In genomic region chr9:75626308-75626604, GRCm38 (mm10) we compare ENCODE assay signal across 8 mouse cellular contexts. TPM values are rescaled to one million over a fixed set of nuclear protein-coding genes. Genes with fewer than 3 reads are reported as not detected.
DNase-seq lines count a peak whose midpoint lies in the region; ATAC-seq and TF ChIP-seq lines count a peak whose summit lies in the region.

No protein-coding gene starts in this region.

- TF ChIP-seq CTCF in bone marrow macrophage, adult 2 months (IDR thresholded peaks at IDR 0.05; ENCODE audit: low read depth, low read length), result no peak
- TF ChIP-seq CTCF in heart, postnatal 0 days (IDR thresholded peaks at IDR 0.05; ENCODE audit: low read depth), result no peak

- WGBS in kidney, embryonic 16.5 days, result under 1% methylated on average over 14 of the region's 14 CpGs
- WGBS in heart, postnatal 0 days, result 1% methylated on average over 14 of the region's 14 CpGs
- WGBS in midbrain, embryonic 12.5 days, result 1% methylated on average over 14 of the region's 14 CpGs

- ATAC-seq in kidney, embryonic 16.5 days (ENCODE audit: low FRiP score, low TSS enrichment), result no peak
- peak; percentile 2; the same call in 1 of the 2 replicates for ATAC-seq in heart, postnatal 0 days (ENCODE audit: insufficient read depth, low read depth)
- ATAC-seq in midbrain, embryonic 12.5 days (ENCODE audit: low FRiP score, low read depth), result no peak

- peak overlapping the region; percentile 93 for H3K9ac ChIP-seq in kidney, embryonic 16.5 days (replicated peaks; ENCODE audit: low read length)
- peak overlapping the region; percentile 79 for H3K9ac ChIP-seq in heart, postnatal 0 days (replicated peaks; ENCODE audit: low read depth, low read length)
- peak overlapping the region; percentile 87 for H3K9ac ChIP-seq in midbrain, embryonic 12.5 days (replicated peaks)

- no peak for DNase-seq in kidney, postnatal 36 days
- no peak for DNase-seq in heart, postnatal 0 days (ENCODE audit: low spot score)
- DNase-seq in frontal cortex, postnatal 25 days (ENCODE audit: low spot score in 2 of 2), result no peak
- DNase-seq in layer of hippocampus, postnatal 14 days (ENCODE audit: low spot score in 2 of 2), result no peak
- DNase-seq in thymus, postnatal 14 days, result no peak

- H3K4me1 ChIP-seq in kidney, embryonic 16.5 days (ENCODE audit: insufficient read depth, low read length), result no peaks in the 10 kb centered on the region; the same call in 1 of the 2 replicates
- peaks cover 8% of the 10 kb centered on the region for H3K4me1 ChIP-seq in bone marrow macrophage, adult 2 months (ENCODE audit: control insufficient read depth, insufficient read depth, low read length)
- no peaks in the 10 kb centered on the region for H3K4me1 ChIP-seq in heart, postnatal 0 days (ENCODE audit: control insufficient read depth, insufficient read depth)
- peaks cover 11% of the 10 kb centered on the region; the same call in 1 of the 2 replicates for H3K4me1 ChIP-seq in midbrain, embryonic 12.5 days

- peak overlapping the region; percentile 76 for H3K4me3 ChIP-seq in kidney, embryonic 16.5 days (ENCODE audit: low read length)
- H3K4me3 ChIP-seq in bone marrow macrophage, adult 2 months (ENCODE audit: insufficient read depth, low read length), result peak overlapping the region; percentile 59
- H3K4me3 ChIP-seq in heart, postnatal 0 days (ENCODE audit: low read depth, low read length), result peak overlapping the region; percentile 77
- peak overlapping the region; percentile 83 for H3K4me3 ChIP-seq in midbrain, embryonic 12.5 days

- H3K9me3 ChIP-seq in kidney, embryonic 16.5 days (ENCODE audit: low read length), result no peaks in the 10 kb centered on the region
- no peaks in the 10 kb centered on the region for H3K9me3 ChIP-seq in heart, postnatal 0 days (replicated peaks; ENCODE audit: control insufficient read depth, low read length)
- H3K9me3 ChIP-seq in midbrain, embryonic 12.5 days, result no peaks in the 10 kb centered on the region

- peak overlapping the region; percentile 87 for H3K4me2 ChIP-seq in kidney, embryonic 16.5 days (replicated peaks; ENCODE audit: low read depth, low read length)
- peak overlapping the region; percentile 92 for H3K4me2 ChIP-seq in heart, postnatal 0 days (ENCODE audit: low read depth, low read length)
- H3K4me2 ChIP-seq in midbrain, embryonic 12.5 days (replicated peaks), result peak overlapping the region; percentile 91

- no peak for TF ChIP-seq EP300 in heart, postnatal 0 days (IDR thresholded peaks at IDR 0.05; ENCODE audit: low read depth)

- H3K36me3 ChIP-seq in kidney, embryonic 16.5 days (ENCODE audit: insufficient read depth, low read length), result no peaks in the 10 kb centered on the region
- H3K36me3 ChIP-seq in heart, postnatal 0 days (replicated peaks; ENCODE audit: control insufficient read depth, insufficient read depth, low read length), result no peaks in the 10 kb centered on the region
- no peaks in the 10 kb centered on the region for H3K36me3 ChIP-seq in midbrain, embryonic 12.5 days

- H3K27ac ChIP-seq in kidney, embryonic 16.5 days (ENCODE audit: low read length), result peak overlapping the region; percentile 84
- H3K27ac ChIP-seq in bone marrow macrophage, adult 2 months (ENCODE audit: insufficient read depth, low read depth, low read length), result no peak overlapping the region
- peak overlapping the region; percentile 74 for H3K27ac ChIP-seq in heart, postnatal 0 days (ENCODE audit: low read depth)
- peak overlapping the region; percentile 89 for H3K27ac ChIP-seq in midbrain, embryonic 12.5 days (replicated peaks)

- H3K27me3 ChIP-seq in kidney, embryonic 16.5 days (ENCODE audit: insufficient read depth, low read length), result no peaks in the 10 kb centered on the region
- no peaks in the 10 kb centered on the region for H3K27me3 ChIP-seq in heart, postnatal 0 days (ENCODE audit: control insufficient read depth, insufficient read depth, low read length)
- H3K27me3 ChIP-seq in midbrain, embryonic 12.5 days, result peaks cover 16% of the 10 kb centered on the region; the same call in 1 of the 2 replicates

- no peak for TF ChIP-seq POLR2A in bone marrow macrophage, adult 2 months (IDR thresholded peaks at IDR 0.05; ENCODE audit: borderline replicate concordance, low read depth, low read length)

RNA-seq across cellular contexts. Expression of gene Lysmd2, which starts 0.7 kb away (rescaled TPM):
- polyA plus RNA-seq in kidney, embryonic 16.5 days (2015; fragmentation: Nextera tagmentation; extraction: Ambion mirVana), result 31.0 and 31.5 TPM in 2 replicates
- polyA plus RNA-seq in bone marrow macrophage, adult 2 months (2012; ENCODE audit: insufficient read depth, insufficient read length, missing spikeins), result not detected in 2 replicates
- 11.9 and 12.0 TPM in 2 replicates for total RNA-seq in heart, postnatal 0 days (2014; rRNA removed; ENCODE audit: low replicate concordance)
- 20.4 and 21.2 TPM in 2 replicates for polyA plus RNA-seq in heart, postnatal 0 days (2015; fragmentation: Nextera tagmentation; extraction: Ambion mirVana)
- polyA plus RNA-seq in midbrain, embryonic 12.5 days (2016; fragmentation: Nextera tagmentation; extraction: Ambion mirVana), result 12.9 and 14.5 TPM in 2 replicates
- total RNA-seq in layer of hippocampus, postnatal 14 days (2021), result 10 to 100 TPM; 56.9 to 57.2 TPM

RNA-seq across cellular contexts. Expression of gene Tmod2, which starts 15.1 kb away (rescaled TPM):
- 19.7 and 20.8 TPM in 2 replicates for polyA plus RNA-seq in kidney, embryonic 16.5 days (2015; fragmentation: Nextera tagmentation; extraction: Ambion mirVana)
- 0.20 TPM in 1 of 2 replicates, not detected in the other for polyA plus RNA-seq in bone marrow macrophage, adult 2 months (2012; ENCODE audit: insufficient read depth, insufficient read length, missing spikeins)
- 2.2 and 3.5 TPM in 2 replicates for total RNA-seq in heart, postnatal 0 days (2014; rRNA removed; ENCODE audit: low replicate concordance)
- 4.3 and 4.7 TPM in 2 replicates for polyA plus RNA-seq in heart, postnatal 0 days (2015; fragmentation: Nextera tagmentation; extraction: Ambion mirVana)
- polyA plus RNA-seq in midbrain, embryonic 12.5 days (2016; fragmentation: Nextera tagmentation; extraction: Ambion mirVana), result 108 and 111 TPM in 2 replicates
- 100 to 1,000 TPM; 420 to 434 TPM for total RNA-seq in layer of hippocampus, postnatal 14 days (2021)

RNA-seq across cellular contexts. Expression of gene Scg3, which starts 57.6 kb away (rescaled TPM):
- polyA plus RNA-seq in kidney, embryonic 16.5 days (2015; fragmentation: Nextera tagmentation; extraction: Ambion mirVana), result 0.59 and 1.3 TPM in 2 replicates
- not detected in 2 replicates for polyA plus RNA-seq in bone marrow macrophage, adult 2 months (2012; ENCODE audit: insufficient read depth, insufficient read length, missing spikeins)
- total RNA-seq in heart, postnatal 0 days (2014; rRNA removed; ENCODE audit: low replicate concordance), result not detected in 2 replicates
- polyA plus RNA-seq in heart, postnatal 0 days (2015; fragmentation: Nextera tagmentation; extraction: Ambion mirVana), result 0.19 and 0.36 TPM in 2 replicates
- 85.0 and 93.0 TPM in 2 replicates for polyA plus RNA-seq in midbrain, embryonic 12.5 days (2016; fragmentation: Nextera tagmentation; extraction: Ambion mirVana)
- total RNA-seq in layer of hippocampus, postnatal 14 days (2021), result 100 to 1,000 TPM; 317 to 325 TPM

Comparison
In these comparisons a context has a peak if more than half of its experiments do, and no peak if none do; other contexts are left out.
1. RNA of gene Scg3, which starts 57.6 kb away (polyA plus RNA-seq): 85.0 to 93.0 TPM in midbrain, embryonic 12.5 days; 0.59 to 1.3 TPM in kidney, embryonic 16.5 days, 0.19 to 0.36 TPM in heart, postnatal 0 days and not detected in bone marrow macrophage, adult 2 months; every median in the first group is over 10 times any median in the second.
2. Peak in every context shown above with its lines, with median percentiles within 50 percentile points of each other: H3K4me2 ChIP-seq, H3K4me3 ChIP-seq and H3K9ac ChIP-seq.